Mouse (Mus musculus): Measurements from ENCODE around the gene Aplp2. TPM values are rescaled to one million over a fixed set of nuclear protein-coding genes. Genes with fewer than 3 reads are reported as not detected.
"Not testable (repeated sequence)": the region's sequence is repeated elsewhere in the genome, so short reads cannot be mapped to it uniquely, and the experiment has no call there.

The Aplp2 gene
- polyA plus RNA-seq, 1 experiment from 2014 or later, result 385 TPM

DNA sequence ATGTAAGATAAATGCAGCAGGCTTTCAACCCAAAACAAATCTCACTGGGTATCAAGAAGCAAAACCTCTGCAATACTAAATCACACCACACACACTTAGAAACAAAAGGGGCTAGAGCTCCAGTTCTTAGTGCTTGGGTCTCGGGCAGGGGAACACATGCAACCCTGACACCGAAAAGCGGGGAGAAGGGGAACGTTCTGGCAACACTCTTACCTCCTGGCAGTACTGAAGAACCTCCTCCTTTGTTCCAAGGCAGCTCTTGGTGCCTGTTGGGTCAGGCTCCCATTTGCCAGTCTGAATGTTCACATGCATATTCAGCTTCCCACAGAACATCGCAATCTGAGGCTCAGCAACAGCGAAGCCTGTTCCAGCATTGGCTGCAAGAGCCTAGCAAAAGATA lies 33.9 kb downstream of the Aplp2 start:
- H3K4me1 ChIP-seq (ENCODE audit: control insufficient read depth in 2 of 2, insufficient read depth in 2 of 2, low read length in 2 of 2), result peaks cover 24 to 60% of the 10 kb centered on the region in 2 experiments
- peak overlapping the region; percentile 11; the same call in 1 of the 2 replicates for H3K9ac ChIP-seq (ENCODE audit: low read length)
- H3K9me3 ChIP-seq (ENCODE audit: control insufficient read depth, low read length), result no peaks in the 10 kb centered on the region
- no peak for ATAC-seq (ENCODE audit: insufficient number of reproducible peaks, insufficient read depth, low FRiP score, low read depth)
- H3K27ac ChIP-seq (replicated peaks in 1 of 2; ENCODE audit: control insufficient read depth in 1 of 2, insufficient read depth in 1 of 2, low read depth in 2 of 2, low read length in 2 of 2), result peak overlapping the region in 1 of 2 experiments; percentile 88; a peak in 1 of 4 replicates
- no peak overlapping the region for H3K4me2 ChIP-seq (ENCODE audit: low read length)
- no peaks in the 10 kb centered on the region for H3K27me3 ChIP-seq (ENCODE audit: control insufficient read depth, insufficient read depth, low read length)
- 94% methylated on average over 6 of the region's 6 CpGs for WGBS
- no peak overlapping the region for H3K4me3 ChIP-seq (ENCODE audit: control insufficient read depth in 1 of 2, insufficient read depth in 1 of 2, low read depth in 1 of 2, low read length in 2 of 2)
- peaks cover 25% of the 10 kb centered on the region; the same call in 1 of the 2 replicates for H3K36me3 ChIP-seq (ENCODE audit: control insufficient read depth, insufficient read depth, low read length)

GRCm38 (mm10) chr9:31176379-31177130 lies 35.1 kb downstream of the Aplp2 start:
- 0 out of 2 replicates have a peak overlapping the region, but pooled peaks have one; percentile 35 for H3K9ac ChIP-seq (ENCODE audit: low read length)
- H3K4me1 ChIP-seq (ENCODE audit: control insufficient read depth in 2 of 2, insufficient read depth in 2 of 2, low read length in 2 of 2), result peaks cover 21 to 49% of the 10 kb centered on the region in 2 experiments
- H3K36me3 ChIP-seq (ENCODE audit: control insufficient read depth, insufficient read depth, low read length), result peaks cover 27% of the 10 kb centered on the region; the same call in 1 of the 2 replicates
- peak overlapping the region; percentile 36 for H3K4me2 ChIP-seq (ENCODE audit: low read length)
- H3K4me3 ChIP-seq (ENCODE audit: control insufficient read depth in 1 of 2, insufficient read depth in 1 of 2, low read depth in 1 of 2, low read length in 2 of 2), result no peak overlapping the region
- peak; percentile 88 for ATAC-seq (ENCODE audit: insufficient number of reproducible peaks, insufficient read depth, low FRiP score, low read depth)
- WGBS, result 25% methylated on average over 8 of the region's 8 CpGs
- H3K27ac ChIP-seq (replicated peaks in 1 of 2; ENCODE audit: control insufficient read depth in 1 of 2, insufficient read depth in 1 of 2, low read depth in 2 of 2, low read length in 2 of 2), result peak overlapping the region; percentile 88 to 95
- no peaks in the 10 kb centered on the region for H3K9me3 ChIP-seq (ENCODE audit: control insufficient read depth, low read length)
- H3K27me3 ChIP-seq (ENCODE audit: control insufficient read depth, insufficient read depth, low read length), result no peaks in the 10 kb centered on the region

DNA sequence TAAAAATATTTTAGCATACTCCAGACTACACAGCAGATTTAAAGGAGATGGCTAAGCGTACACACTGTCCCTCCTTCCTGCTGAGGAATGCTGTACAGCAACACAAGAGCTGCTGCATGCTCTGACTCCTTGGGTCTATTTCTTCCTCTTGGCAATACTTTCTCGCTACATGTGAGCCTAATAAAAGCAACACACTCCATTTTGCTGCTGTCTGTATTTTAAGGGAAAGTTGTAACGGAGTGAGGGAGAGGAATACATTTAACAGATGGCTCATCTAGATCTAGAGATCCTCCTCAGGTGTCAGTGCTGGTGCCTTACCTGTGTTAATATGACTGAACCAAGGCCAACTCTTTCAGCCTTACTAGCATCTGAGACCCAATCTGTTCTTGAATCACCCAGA lies 35.6 kb downstream of the Aplp2 start:
- no peak overlapping the region for H3K9ac ChIP-seq (ENCODE audit: low read length)
- 55% methylated on average over 3 of the region's 3 CpGs for WGBS
- no peak overlapping the region for H3K4me3 ChIP-seq (ENCODE audit: control insufficient read depth in 1 of 2, insufficient read depth in 1 of 2, low read depth in 1 of 2, low read length in 2 of 2)
- peak overlapping the region; percentile 19; the same call in 1 of the 2 replicates for H3K4me2 ChIP-seq (ENCODE audit: low read length)
- ATAC-seq (ENCODE audit: insufficient number of reproducible peaks, insufficient read depth, low FRiP score, low read depth), result no peak
- peaks cover 21 to 43% of the 10 kb centered on the region in 2 experiments for H3K4me1 ChIP-seq (ENCODE audit: control insufficient read depth in 2 of 2, insufficient read depth in 2 of 2, low read length in 2 of 2)
- H3K9me3 ChIP-seq (ENCODE audit: control insufficient read depth, low read length), result no peaks in the 10 kb centered on the region
- peak overlapping the region; percentile 88 to 95 for H3K27ac ChIP-seq (replicated peaks in 1 of 2; ENCODE audit: control insufficient read depth in 1 of 2, insufficient read depth in 1 of 2, low read depth in 2 of 2, low read length in 2 of 2)
- H3K27me3 ChIP-seq (ENCODE audit: control insufficient read depth, insufficient read depth, low read length), result no peaks in the 10 kb centered on the region
- peaks cover 33% of the 10 kb centered on the region; the same call in 1 of the 2 replicates for H3K36me3 ChIP-seq (ENCODE audit: control insufficient read depth, insufficient read depth, low read length)

- no peak for ATAC-seq (ENCODE audit: insufficient number of reproducible peaks, insufficient read depth, low FRiP score, low read depth)
- WGBS, result 37% methylated on average over 6 of the region's 6 CpGs
Observed at GRCm38 (mm10) chr9:31175346-31175745, 36.3 kb downstream of the Aplp2 start.

GRCm38 (mm10) chr9:31168356-31169093 lies 43.1 kb downstream of the Aplp2 start:
- no peaks in the 10 kb centered on the region for H3K9me3 ChIP-seq (ENCODE audit: control insufficient read depth, low read length)
- 68% methylated on average over 22 of the region's 22 CpGs for WGBS
- H3K9ac ChIP-seq (ENCODE audit: low read length), result no peak overlapping the region
- H3K4me2 ChIP-seq (ENCODE audit: low read length), result 0 out of 2 replicates have a peak overlapping the region, but pooled peaks have one; percentile 0
- H3K36me3 ChIP-seq (ENCODE audit: control insufficient read depth, insufficient read depth, low read length), result peaks cover 72% of the 10 kb centered on the region
- peaks cover 10 to 17% of the 10 kb centered on the region in 2 experiments for H3K4me1 ChIP-seq (ENCODE audit: control insufficient read depth in 2 of 2, insufficient read depth in 2 of 2, low read length in 2 of 2)
- no peaks in the 10 kb centered on the region for H3K27me3 ChIP-seq (ENCODE audit: control insufficient read depth, insufficient read depth, low read length)
- no peak overlapping the region for H3K4me3 ChIP-seq (ENCODE audit: control insufficient read depth in 1 of 2, insufficient read depth in 1 of 2, low read depth in 1 of 2, low read length in 2 of 2)
- no peak overlapping the region for H3K27ac ChIP-seq (replicated peaks in 1 of 2; ENCODE audit: control insufficient read depth in 1 of 2, insufficient read depth in 1 of 2, low read depth in 2 of 2, low read length in 2 of 2)
- no peak for ATAC-seq (ENCODE audit: insufficient number of reproducible peaks, insufficient read depth, low FRiP score, low read depth)

More at GRCm38 (mm10) chr9:31175346-31175745, 36.3 kb downstream of the Aplp2 start:
- Histone ChIP-seq H3K9ac (ENCODE audit: low read length) (no peak overlapping the region), H3K27me3 (ENCODE audit: control insufficient read depth, insufficient read depth, low read length) (no peaks in the 10 kb centered on the region), H3K4me2 (ENCODE audit: low read length) (no peak overlapping the region), H3K36me3 (ENCODE audit: control insufficient read depth, insufficient read depth, low read length) (peaks cover 39% of the 10 kb centered on the region), H3K9me3 (ENCODE audit: control insufficient read depth, low read length) (no peaks in the 10 kb centered on the region), H3K4me1 (ENCODE audit: control insufficient read depth in 2 of 2, insufficient read depth in 2 of 2, low read length in 2 of 2) (peaks cover 22 to 43% of the 10 kb centered on the region in 2 experiments), H3K27ac (replicated peaks in 1 of 2; ENCODE audit: control insufficient read depth in 1 of 2, insufficient read depth in 1 of 2, low read depth in 2 of 2, low read length in 2 of 2) (peak overlapping the region in 1 of 2 experiments; percentile 88; a peak in 2 of 4 replicates), H3K4me3 (ENCODE audit: control insufficient read depth in 1 of 2, insufficient read depth in 1 of 2, low read depth in 1 of 2, low read length in 2 of 2) (no peak overlapping the region)

DNA sequence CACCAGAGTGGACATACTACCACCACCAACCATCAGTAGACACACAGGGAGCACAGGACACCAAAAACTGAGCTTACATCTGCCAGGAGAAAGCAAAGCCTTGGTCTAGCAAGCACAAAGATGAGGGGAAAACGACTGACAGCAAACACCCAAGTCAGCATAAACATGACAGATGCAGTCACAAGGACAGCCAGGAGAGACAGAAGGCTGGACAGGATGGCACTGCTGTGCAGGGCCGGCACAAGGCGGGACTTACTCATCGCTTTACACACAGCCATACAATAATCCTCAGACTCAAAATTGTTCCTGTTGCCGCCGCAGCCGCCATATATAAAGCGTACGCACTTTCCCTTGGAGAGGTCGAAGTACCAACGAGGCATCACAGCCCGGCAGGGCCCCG lies 44.3 kb downstream of the Aplp2 start:
- Histone ChIP-seq H3K27ac (replicated peaks in 1 of 2; ENCODE audit: control insufficient read depth in 1 of 2, insufficient read depth in 1 of 2, low read depth in 2 of 2, low read length in 2 of 2) (no peak overlapping the region), H3K4me3 (ENCODE audit: control insufficient read depth in 1 of 2, insufficient read depth in 1 of 2, low read depth in 1 of 2, low read length in 2 of 2) (no peak overlapping the region), H3K4me1 (ENCODE audit: control insufficient read depth in 2 of 2, insufficient read depth in 2 of 2, low read length in 2 of 2) (peaks cover 10 to 17% of the 10 kb centered on the region in 2 experiments), H3K9ac (ENCODE audit: low read length) (no peak overlapping the region), H3K36me3 (ENCODE audit: control insufficient read depth, insufficient read depth, low read length) (peaks cover 82% of the 10 kb centered on the region), H3K4me2 (ENCODE audit: low read length) (no peak overlapping the region), H3K27me3 (ENCODE audit: control insufficient read depth, insufficient read depth, low read length) (no peaks in the 10 kb centered on the region), H3K9me3 (ENCODE audit: control insufficient read depth, low read length) (no peaks in the 10 kb centered on the region)
- no peak for ATAC-seq (ENCODE audit: insufficient number of reproducible peaks, insufficient read depth, low FRiP score, low read depth)
- 89% methylated on average over 13 of the region's 13 CpGs for WGBS

DNA sequence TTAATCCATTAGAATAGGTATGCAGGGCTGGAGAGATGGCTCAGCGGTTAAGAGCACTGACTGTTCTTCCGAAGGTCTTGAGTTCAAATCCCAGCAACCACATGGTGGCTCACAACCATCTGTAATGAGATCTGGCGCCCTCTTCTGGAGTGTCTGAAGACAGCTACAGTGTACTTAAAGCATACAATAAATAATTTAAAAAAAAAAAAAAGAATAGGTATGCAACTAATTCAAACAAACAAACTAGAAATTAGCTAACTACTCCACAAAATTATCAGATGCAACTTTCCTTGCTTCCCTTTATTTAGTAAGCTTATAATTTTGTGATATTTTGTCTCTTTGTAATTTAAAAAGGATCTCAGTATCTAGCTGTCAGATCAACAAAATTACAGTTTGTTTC lies 46.1 kb downstream of the Aplp2 start:
- H3K9ac ChIP-seq (ENCODE audit: low read length); H3K27ac ChIP-seq (replicated peaks in 1 of 2; ENCODE audit: control insufficient read depth in 1 of 2, insufficient read depth in 1 of 2, low read depth in 2 of 2, low read length in 2 of 2); H3K4me2 ChIP-seq (ENCODE audit: low read length); H3K27me3 ChIP-seq (ENCODE audit: control insufficient read depth, insufficient read depth, low read length); H3K4me3 ChIP-seq (ENCODE audit: control insufficient read depth in 1 of 2, insufficient read depth in 1 of 2, low read depth in 1 of 2, low read length in 2 of 2); H3K9me3 ChIP-seq (ENCODE audit: control insufficient read depth, low read length); ATAC-seq (ENCODE audit: insufficient number of reproducible peaks, insufficient read depth, low FRiP score, low read depth): not testable (repeated sequence)
- WGBS, result 83% methylated on average over 3 of the region's 3 CpGs
- Histone ChIP-seq H3K4me1 (ENCODE audit: control insufficient read depth in 2 of 2, insufficient read depth in 2 of 2, low read length in 2 of 2) (peaks cover 10 to 17% of the 10 kb centered on the region in 2 experiments), H3K36me3 (ENCODE audit: control insufficient read depth, insufficient read depth, low read length) (peaks cover 87% of the 10 kb centered on the region)

All from heart, embryonic 14.5 days (tissue).